Mouse (Mus musculus) intestine, embryonic 14.5 days (tissue): ENCODE measurements at regions not wholly inside any gene's neighbourhood (a gene's known extent, or its start where the extent isn't known, plus 50 kb on each side); places are given as distances from the start of the nearest gene placed in this dataset.

Experiments
- ATAC-seq: fragments of 200-750 bp; cut with Nextera tagmentation; replicated peaks from 2 replicates; pipeline ENCODE4 v1.8.0; 2017; ENCODE audit warnings: low read depth, moderate number of reproducible peaks, moderate TSS enrichment, moderate library complexity; ENCODE audit not compliant: low FRiP score, low TSS enrichment
- DNase-seq: peaks from one replicate; pipeline ENCODE4 v3.0.0-alpha.2; 2018; ENCODE audit warnings: low spot score
- H3K27ac ChIP-seq: fragments of 300-500 bp; sonication (generic); 2 replicates; pipeline ENCODE4 v1.5.1; 2014; ENCODE audit warnings: low read depth, mild to moderate bottlenecking, control low read depth
- H3K27me3 ChIP-seq: fragments of 300-500 bp; sonication (generic); replicated peaks from 2 replicates; pipeline ENCODE4 v1.6.1; 2014; ENCODE audit warnings: low read length, control low read depth; ENCODE audit not compliant: control insufficient read depth, insufficient read depth
- H3K36me3 ChIP-seq: fragments of 300-500 bp; sonication (generic); 2 replicates; pipeline ENCODE4 v1.6.1; 2014; ENCODE audit warnings: low read length, control low read depth; ENCODE audit not compliant: control insufficient read depth, insufficient read depth
- H3K4me1 ChIP-seq: fragments of 300-500 bp; sonication (generic); replicated peaks from 2 replicates; pipeline ENCODE4 v1.6.1; 2014; ENCODE audit warnings: low read length, control low read depth, mixed read lengths; ENCODE audit not compliant: control insufficient read depth, insufficient read depth
- H3K4me2 ChIP-seq: fragments of 300-500 bp; sonication (generic); 2 replicates; pipeline ENCODE4 v1.6.1; 2014; ENCODE audit warnings: low read length
- H3K4me3 ChIP-seq: fragments of 300-500 bp; sonication (generic); 2 replicates; pipeline ENCODE4 v1.5.1; 2014; ENCODE audit warnings: low read depth, low read length, control low read depth, mixed read lengths
- H3K9ac ChIP-seq: fragments of 300-500 bp; sonication (generic); 2 replicates; pipeline ENCODE4 v1.6.1; 2014; ENCODE audit warnings: mild to moderate bottlenecking, low read length
- H3K9me3 ChIP-seq: fragments of 300-500 bp; sonication (generic); 2 replicates; pipeline ENCODE4 v1.6.1; 2016; ENCODE audit warnings: low read length, control low read depth; ENCODE audit not compliant: control insufficient read depth
- WGBS: fragments of 180-500 bp; shearing (Covaris S2); extraction: QIAGEN DNeasy Blood & Tissue Kit; methylation state at CpG from one replicate; pipeline ENCODE4 v1.1.7; 2014; 5-methylcytosine and 5-hydroxymethylcytosine counted together

DNA sequence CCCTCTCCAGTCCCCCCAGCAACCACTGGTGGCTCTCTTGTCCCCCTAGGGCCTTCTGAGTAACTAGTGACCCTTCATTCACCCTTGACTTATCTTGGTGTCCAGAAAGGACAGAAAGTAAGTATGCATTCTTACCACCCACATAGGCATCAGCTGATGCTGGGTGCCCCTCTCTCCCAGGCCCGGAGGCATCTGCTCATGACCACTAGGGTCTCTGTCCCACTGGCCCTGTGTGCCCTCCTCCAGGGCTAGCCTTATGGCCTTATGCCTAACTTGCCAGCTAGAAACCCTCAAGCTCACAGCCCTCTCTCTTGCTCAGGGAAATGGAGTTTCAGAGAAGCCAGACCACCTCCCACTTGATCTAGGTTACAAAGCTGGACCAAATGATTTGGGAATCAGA, 89.2 kb upstream of the Unc5b start:
- H3K27ac ChIP-seq: no peak overlapping the region
- H3K36me3 ChIP-seq: no peaks in the 10 kb centered on the region
- no peak overlapping the region for H3K9ac ChIP-seq
- no peaks in the 10 kb centered on the region for H3K27me3 ChIP-seq
- ATAC-seq (no peak), DNase-seq (no peak)
- no peaks in the 10 kb centered on the region for H3K9me3 ChIP-seq
- H3K4me2 ChIP-seq: no peak overlapping the region
- no peaks in the 10 kb centered on the region for H3K4me1 ChIP-seq
- 91% methylated on average over 1 of the region's 1 CpGs for WGBS
- no peak overlapping the region for H3K4me3 ChIP-seq

DNA sequence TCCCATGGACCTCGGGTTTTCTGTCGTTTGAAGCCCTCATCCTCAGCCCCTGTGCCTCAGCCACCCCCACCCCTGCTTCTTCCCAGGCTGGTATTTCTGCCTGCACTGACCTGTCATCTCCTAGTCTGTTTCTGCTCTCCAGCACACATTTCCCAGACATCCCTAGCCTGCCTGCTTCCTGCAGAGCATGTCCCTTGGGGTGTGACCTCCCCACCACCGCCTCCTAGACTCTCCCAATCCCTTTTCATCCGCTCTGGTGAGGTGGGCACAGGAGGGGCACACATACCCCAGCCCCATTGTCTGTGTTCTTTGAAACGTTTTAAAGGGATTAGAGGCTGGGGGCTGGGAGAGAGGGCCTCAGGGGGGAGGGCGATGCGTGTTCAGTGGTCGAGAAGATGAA, 86.6 kb upstream of the Unc5b start:
- DNase-seq (no peak), ATAC-seq (no peak)
- Histone ChIP-seq H3K4me1 (no peaks in the 10 kb centered on the region), H3K9me3 (no peaks in the 10 kb centered on the region), H3K36me3 (no peaks in the 10 kb centered on the region), H3K4me3 (no peak overlapping the region), H3K27ac (no peak overlapping the region), H3K4me2 (no peak overlapping the region), H3K27me3 (no peaks in the 10 kb centered on the region), H3K9ac (no peak overlapping the region)
- whole genome bisulfite sequencing: 20% methylated on average over 8 of the region's 8 CpGs

DNA sequence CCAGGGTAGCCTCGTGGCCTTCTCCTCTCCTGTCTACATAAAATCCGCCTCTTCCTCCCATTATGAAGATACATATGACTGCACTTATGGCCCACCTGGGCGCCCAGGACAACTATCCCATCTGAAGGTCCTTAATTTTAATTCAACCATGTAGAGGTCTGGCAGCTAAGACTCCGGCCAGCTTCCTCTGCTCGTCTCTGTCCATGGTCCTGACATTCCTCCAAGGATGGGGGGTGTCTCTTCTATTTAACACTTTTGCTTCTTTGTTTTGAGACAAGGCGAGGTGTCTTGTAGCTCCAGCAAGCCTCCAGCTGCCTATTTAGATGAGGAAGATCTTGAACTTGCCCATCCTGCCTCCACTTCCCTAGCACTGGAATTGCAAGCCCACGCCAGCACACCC, 83.0 kb upstream of the Unc5b start:
- DNase-seq: peak; percentile 87
- H3K9me3 ChIP-seq: no peaks in the 10 kb centered on the region
- 23% methylated on average over 7 of the region's 7 CpGs for WGBS
- no peak overlapping the region for H3K4me3 ChIP-seq
- no peaks in the 10 kb centered on the region for H3K27me3 ChIP-seq
- no peak overlapping the region for H3K9ac ChIP-seq
- no peak overlapping the region for H3K4me2 ChIP-seq
- no peak overlapping the region for H3K27ac ChIP-seq
- no peaks in the 10 kb centered on the region for H3K36me3 ChIP-seq
- ATAC-seq: no peak
- no peaks in the 10 kb centered on the region for H3K4me1 ChIP-seq

DNA sequence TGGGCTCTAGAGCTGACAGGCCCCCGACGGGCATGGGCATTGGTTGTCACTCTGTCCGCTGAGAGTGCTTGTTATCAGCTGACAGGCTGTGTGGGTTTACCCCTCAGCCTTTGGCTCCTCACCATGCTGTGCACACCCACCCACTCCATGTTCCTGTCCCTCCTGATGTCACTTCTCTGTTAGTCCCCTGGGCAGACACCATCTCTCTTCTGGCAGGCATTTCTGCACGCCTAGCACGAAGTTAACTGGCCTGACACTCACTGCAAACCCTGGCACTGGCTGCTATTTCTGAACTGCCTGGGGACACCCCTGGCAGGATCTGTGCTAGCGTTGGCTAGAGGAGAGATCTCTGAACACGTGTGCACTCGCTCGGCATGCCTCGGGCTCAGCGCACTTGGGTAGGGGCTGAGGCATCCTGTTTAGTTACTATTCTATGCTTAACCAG, 82.1 kb upstream of the Unc5b start:
- Histone ChIP-seq H3K9ac (no peak overlapping the region), H3K27me3 (no peaks in the 10 kb centered on the region), H3K4me2 (no peak overlapping the region), H3K9me3 (no peaks in the 10 kb centered on the region), H3K27ac (no peak overlapping the region), H3K4me3 (no peak overlapping the region), H3K36me3 (no peaks in the 10 kb centered on the region), H3K4me1 (no peaks in the 10 kb centered on the region)
- WGBS: 87% methylated on average over 11 of the region's 11 CpGs
- ATAC-seq (no peak), DNase-seq (no peak)

DNA sequence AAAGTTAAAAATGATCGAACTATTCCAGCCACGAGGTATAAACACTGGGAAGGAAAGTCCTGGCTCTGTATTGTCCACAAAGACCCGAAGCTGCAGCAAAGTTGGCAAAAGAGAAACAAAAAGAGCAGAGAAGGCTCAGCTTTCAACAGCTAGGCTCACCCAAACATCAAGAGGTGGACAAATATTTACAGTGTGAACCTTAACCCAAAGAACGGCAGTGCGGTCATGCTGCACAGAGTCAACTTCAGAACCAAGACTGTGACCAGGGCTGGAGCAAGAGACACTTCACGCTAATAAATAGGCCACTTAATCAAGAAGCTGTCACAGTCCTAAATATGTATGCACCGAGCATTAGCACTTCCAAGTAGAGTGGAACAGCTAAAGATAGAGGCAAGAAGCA, 73.0 kb upstream of the Unc5b start:
- no peak for ATAC-seq
- WGBS: 44% methylated on average over 7 of the region's 7 CpGs
- H3K9me3 ChIP-seq: 0 out of 2 replicates have a peak, but pooled peaks cover 3% of the 10 kb centered on the region
- H3K36me3 ChIP-seq: no peaks in the 10 kb centered on the region
- no peaks in the 10 kb centered on the region for H3K27me3 ChIP-seq
- no peak overlapping the region for H3K4me3 ChIP-seq
- DNase-seq: no peak
- no peak overlapping the region for H3K27ac ChIP-seq
- H3K4me1 ChIP-seq: no peaks in the 10 kb centered on the region
- H3K4me2 ChIP-seq: no peak overlapping the region
- no peak overlapping the region for H3K9ac ChIP-seq

DNA sequence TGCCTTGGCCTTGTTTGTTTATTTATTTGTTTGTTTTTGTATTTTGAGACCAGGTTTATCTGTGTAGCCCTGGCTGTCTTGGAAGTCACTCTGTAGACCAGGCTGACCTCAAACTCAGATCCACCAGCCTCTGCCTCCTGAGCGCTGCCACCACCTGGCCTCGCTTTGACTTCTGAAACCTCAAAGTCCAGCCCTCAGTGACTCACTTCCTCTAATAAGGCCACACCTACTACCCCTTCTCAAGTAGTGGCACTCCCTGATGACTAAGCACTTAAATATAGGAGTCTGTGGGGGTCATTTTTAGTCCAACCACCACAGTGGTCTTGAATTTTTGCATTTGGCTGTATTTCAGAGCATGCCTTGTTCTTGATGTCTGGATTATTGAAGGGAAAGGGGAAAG, 69.6 kb upstream of the Unc5b start:
- WGBS: 90% methylated on average over 2 of the region's 2 CpGs
- H3K27me3 ChIP-seq: no peaks in the 10 kb centered on the region
- H3K4me2 ChIP-seq: no peak overlapping the region
- no peak overlapping the region for H3K4me3 ChIP-seq
- H3K9me3 ChIP-seq: no peaks in the 10 kb centered on the region
- no peak overlapping the region for H3K27ac ChIP-seq
- no peaks in the 10 kb centered on the region for H3K36me3 ChIP-seq
- H3K9ac ChIP-seq: no peak overlapping the region
- no peaks in the 10 kb centered on the region for H3K4me1 ChIP-seq
- DNase-seq: no peak
- ATAC-seq: no peak

DNA sequence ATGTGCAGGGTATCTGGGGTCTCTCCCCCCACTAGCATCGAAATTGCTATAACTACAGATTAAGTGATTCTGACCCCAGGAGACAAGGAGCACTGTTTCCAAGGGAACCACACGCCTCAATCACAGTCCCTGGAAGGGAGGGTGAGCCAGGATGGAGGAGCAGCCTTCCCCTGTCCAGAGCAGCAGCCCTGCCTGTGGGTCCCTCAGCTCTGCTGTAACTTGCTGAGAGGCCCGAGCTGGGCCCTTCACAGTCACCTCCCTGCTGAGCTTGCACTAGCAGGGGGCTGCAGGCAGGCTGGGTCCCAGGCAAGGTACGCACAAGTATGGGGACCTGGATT, 62.4 kb upstream of the Unc5b start:
- Histone ChIP-seq H3K27me3 (no peaks in the 10 kb centered on the region), H3K4me1 (no peaks in the 10 kb centered on the region; the same call in 1 of the 2 replicates), H3K4me2 (no peak overlapping the region), H3K9ac (no peak overlapping the region), H3K4me3 (no peak overlapping the region), H3K9me3 (no peaks in the 10 kb centered on the region), H3K36me3 (no peaks in the 10 kb centered on the region), H3K27ac (no peak overlapping the region)
- WGBS: 33% methylated on average over 4 of the region's 4 CpGs
- no peak for DNase-seq
- ATAC-seq: no peak

DNA sequence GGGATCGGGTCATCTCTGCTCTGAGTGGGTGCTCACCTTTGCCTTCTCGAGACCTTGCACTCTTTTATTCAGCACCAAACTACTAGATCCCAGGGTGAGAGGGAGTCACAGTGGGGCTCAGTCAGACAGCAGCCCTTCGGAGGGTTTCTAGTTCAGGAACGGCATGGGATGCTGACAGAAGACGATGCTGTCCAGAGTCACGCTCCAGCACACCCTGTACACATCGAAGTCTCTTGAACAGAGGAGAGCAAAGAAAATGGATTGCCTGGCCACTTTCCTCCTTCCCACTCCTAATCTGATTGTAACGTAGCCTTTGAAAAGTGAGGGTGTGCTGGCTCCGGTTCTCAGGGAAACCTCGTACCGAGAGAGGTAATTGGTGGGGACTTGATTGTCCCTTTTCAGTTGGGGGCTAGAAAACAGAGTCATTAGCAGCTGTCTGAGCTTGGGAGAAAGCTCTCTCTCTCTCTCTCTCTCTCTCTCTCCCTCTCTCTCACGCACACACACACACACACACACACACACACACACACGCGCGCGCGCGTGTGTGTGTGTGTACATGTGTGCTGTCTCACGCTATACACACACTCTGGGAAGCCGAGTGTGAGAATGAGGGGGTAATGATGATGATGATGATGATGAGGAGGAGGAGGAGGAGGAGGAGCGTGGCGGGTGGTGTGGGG, 61.9 kb upstream of the Unc5b start:
- H3K9me3 ChIP-seq: no peaks in the 10 kb centered on the region
- 55% methylated on average over 22 of the region's 22 CpGs for WGBS
- no peak overlapping the region for H3K27ac ChIP-seq
- H3K4me1 ChIP-seq: no peaks in the 10 kb centered on the region; the same call in 1 of the 2 replicates
- DNase-seq (peak; percentile 51), ATAC-seq (no peak)
- H3K27me3 ChIP-seq: no peaks in the 10 kb centered on the region
- no peak overlapping the region for H3K4me2 ChIP-seq
- no peak overlapping the region for H3K9ac ChIP-seq
- H3K4me3 ChIP-seq: no peak overlapping the region
- no peaks in the 10 kb centered on the region for H3K36me3 ChIP-seq

DNA sequence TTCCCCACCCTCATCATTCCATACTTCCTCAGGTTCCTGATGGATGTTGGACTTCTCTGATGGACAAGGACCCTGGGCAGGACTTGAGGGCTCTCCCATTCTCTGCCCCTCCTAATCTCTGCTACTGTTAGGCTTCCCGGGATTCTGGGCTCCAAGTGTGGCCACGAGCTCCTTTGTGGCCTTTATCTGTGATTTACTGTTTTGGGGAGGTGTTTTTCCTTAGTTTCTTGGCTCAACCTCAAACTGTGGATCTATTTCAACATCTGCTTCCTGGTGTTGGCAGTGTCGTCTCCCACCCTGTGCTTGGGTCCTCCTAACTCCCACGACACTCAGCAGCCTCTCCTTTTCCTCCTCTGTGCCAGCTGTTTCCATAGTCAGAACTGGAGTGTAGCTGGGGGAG, 61.3 kb upstream of the Unc5b start:
- Histone ChIP-seq H3K4me3 (no peak overlapping the region), H3K27me3 (no peaks in the 10 kb centered on the region), H3K9me3 (no peaks in the 10 kb centered on the region), H3K4me1 (no peaks in the 10 kb centered on the region; the same call in 1 of the 2 replicates), H3K27ac (no peak overlapping the region), H3K4me2 (no peak overlapping the region), H3K9ac (no peak overlapping the region), H3K36me3 (no peaks in the 10 kb centered on the region)
- ATAC-seq: no peak
- DNase-seq: no peak
- WGBS: 22% methylated on average over 4 of the region's 4 CpGs
